Mouse (Mus musculus) 3134 (cell line): ENCODE data around the gene Tnfrsf9.

ENCODE experiments used
- DNase-seq: peaks from one replicate; pipeline ENCODE4 v3.0.0-alpha.2; 2011; ENCODE audit warnings: low spot score; ENCODE audit not compliant: insufficient read length; ENCODE audit errors: extremely low read depth

Tnfrsf9 gene

DNA sequence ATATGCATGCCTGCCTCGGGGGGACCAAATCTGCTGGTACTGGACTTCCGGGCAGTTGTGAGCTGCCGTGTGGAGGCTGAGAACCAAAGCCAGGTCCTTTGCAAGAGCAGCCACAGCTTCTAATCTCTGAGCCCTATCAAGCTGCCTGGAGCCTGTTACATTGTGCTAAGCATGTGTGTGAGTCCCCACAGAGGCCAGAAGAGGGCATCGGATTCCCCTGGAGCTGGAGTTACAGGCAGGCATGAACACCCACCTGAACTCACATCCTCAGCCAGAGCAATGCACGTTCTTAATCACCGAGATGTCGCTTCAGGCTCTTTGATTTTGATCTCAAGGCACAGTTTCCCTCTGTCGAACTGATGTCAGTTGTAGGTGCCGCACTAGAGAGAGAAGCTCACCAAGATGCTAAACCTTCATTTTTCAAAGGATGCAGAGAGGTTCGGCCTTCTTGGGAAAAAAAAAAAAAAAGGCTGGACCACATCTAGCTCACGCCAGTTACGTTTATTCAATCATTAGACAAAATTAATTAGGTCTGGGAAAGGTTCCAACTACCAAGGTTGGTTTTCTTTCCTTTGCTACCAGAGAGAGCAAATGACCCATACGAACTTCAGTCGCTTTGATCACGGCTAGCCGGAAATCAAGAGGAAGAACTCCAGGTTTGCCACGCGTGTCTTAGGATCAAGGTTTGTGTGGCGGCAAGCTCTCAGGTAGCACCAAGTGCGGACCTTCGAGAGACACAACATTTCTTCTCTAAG is 64.0 kb downstream of the Tnfrsf9 start:
- no peak for DNase-seq

GRCm38 (mm10) chr4:150979455-150979854 is 65.1 kb downstream of the Tnfrsf9 start:
- DNase-seq = no peak

GRCm38 (mm10) chr4:150980153-150980552 is 65.8 kb downstream of the Tnfrsf9 start:
- DNase-seq = no peak

GRCm38 (mm10) chr4:150990148-150990547 is 75.8 kb downstream of the Tnfrsf9 start:
- DNase-seq = no peak
